Mouse (Mus musculus): ENCODE data around the gene Nacc2.
A peak's percentile ranks its signal among the peaks of the same experiment; 100 is the strongest.

Nacc2 gene

GRCm38 (mm10) chr2:26048816-26049215 lies 74.2 kb downstream of the Nacc2 start:
- DNase-seq = no peak

DNA sequence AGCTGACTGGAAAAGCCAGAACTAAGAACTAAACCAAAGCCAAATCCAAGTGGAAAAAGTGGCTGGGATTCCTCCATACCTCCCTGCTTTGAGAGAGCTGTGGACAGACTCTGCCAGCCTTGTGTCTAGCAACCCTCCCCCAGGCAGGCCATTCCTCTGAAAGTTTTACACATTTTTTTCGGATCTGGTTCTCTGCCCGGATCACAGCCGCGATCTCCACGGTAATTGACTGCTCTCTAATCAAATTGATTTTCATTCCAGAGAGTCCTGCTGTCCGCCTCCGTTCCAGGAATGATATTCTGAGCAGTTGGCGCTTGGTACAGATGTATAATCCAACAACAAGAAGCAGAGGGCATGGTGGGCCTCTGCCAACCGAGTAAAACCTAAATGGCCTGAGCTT lies 78.8 kb downstream of the Nacc2 start:
- no peak for DNase-seq

DNA sequence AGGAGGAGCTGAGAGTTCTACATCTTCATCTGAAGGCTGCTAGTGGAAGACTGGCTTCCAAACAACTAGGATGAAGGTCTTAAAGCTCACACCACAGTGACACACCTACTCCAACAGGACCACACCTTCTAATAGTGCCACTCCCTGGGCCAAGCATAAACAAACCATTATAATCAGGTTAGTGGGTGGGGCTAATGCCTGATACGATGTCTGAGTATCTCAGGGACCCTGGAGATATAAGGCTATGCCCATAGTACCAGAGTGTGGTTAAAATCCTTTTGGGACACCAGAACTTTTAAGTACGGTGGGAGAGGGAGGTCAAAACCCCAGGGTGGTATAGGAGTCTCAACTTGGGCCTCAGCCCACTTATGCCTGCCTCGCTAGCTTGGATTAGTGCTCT lies 80.4 kb downstream of the Nacc2 start:
- DNase-seq = no peak

DNA sequence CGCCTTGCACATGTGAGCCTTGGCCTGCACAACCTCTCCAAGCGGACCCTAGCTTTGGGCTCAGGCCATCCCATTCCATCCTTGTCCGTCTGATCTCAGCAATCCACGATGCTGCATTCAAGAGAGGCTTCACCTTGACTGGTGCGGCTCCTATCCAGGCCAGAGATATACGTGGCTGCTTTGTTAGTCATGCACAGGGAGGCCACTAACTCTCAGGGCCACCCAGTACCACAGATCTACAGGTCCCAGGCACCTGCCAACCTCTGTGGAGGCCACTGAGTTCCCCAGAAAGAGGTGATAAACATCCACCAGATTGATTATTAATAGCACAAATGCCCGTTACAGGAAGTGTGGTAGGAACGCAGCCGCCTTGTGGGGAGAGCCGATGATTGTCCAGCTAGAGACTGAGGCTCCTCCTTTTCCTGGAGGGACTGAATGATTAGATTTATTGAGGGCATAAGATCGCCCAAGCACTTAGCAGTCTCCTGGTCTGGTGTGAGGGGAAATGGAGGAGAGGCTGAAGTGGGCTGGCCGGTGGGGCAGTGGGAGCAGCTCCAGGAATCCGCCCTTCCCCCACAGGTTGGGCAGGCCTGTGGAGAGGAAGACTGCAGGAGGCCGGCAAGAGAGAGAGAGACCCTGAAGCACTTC lies 81.7 kb downstream of the Nacc2 start:
- DNase-seq = no peak

DNA sequence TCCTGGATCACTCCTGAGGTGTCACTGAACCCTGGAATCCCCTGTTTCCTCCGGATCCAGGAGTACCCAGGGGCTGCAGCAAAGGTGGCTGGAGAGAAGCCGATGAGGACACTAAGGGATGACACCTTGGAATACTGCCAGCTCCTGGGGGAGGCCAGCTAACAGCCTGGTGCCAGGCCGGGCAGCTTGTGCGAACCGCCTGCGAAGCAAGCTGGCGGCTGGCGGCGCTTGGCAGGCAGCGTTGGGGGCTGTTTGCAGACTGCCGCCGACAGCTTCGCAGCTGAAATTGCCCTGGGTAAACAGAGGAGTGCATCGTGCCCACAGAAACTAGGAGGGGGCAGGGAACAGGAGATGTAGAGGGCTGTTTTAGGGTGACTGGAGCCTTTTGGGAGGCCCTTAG lies 83.1 kb downstream of the Nacc2 start:
- peak; percentile 62 to 73 for DNase-seq

DNA sequence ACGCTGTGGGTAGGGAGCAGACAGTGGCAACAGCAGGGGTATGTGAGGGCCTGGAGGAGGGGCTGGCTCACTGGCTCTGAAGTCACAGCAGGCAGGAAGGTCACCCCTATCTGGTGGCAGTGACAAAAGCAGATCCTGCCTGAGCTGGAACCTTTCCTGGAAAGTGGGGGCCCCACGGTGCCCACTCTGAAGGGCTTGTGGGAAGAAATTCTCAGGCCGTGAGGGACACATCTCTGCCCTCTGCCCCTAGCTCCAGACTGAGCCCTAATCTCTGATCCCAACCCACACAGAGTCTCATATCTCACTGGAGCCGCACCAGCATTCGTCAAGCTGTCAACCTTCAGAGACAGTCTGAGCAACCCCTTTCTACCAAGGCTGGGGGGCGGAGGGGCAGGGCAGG lies 85.6 kb downstream of the Nacc2 start:
- DNase-seq = no peak

- no peak for DNase-seq
Measured at GRCm38 (mm10) chr2:26034344-26035050, 88.5 kb downstream of the Nacc2 start.

- DNase-seq = peak; percentile 20 to 26
Measured at GRCm38 (mm10) chr2:26030288-26030687, 92.7 kb downstream of the Nacc2 start.

DNA sequence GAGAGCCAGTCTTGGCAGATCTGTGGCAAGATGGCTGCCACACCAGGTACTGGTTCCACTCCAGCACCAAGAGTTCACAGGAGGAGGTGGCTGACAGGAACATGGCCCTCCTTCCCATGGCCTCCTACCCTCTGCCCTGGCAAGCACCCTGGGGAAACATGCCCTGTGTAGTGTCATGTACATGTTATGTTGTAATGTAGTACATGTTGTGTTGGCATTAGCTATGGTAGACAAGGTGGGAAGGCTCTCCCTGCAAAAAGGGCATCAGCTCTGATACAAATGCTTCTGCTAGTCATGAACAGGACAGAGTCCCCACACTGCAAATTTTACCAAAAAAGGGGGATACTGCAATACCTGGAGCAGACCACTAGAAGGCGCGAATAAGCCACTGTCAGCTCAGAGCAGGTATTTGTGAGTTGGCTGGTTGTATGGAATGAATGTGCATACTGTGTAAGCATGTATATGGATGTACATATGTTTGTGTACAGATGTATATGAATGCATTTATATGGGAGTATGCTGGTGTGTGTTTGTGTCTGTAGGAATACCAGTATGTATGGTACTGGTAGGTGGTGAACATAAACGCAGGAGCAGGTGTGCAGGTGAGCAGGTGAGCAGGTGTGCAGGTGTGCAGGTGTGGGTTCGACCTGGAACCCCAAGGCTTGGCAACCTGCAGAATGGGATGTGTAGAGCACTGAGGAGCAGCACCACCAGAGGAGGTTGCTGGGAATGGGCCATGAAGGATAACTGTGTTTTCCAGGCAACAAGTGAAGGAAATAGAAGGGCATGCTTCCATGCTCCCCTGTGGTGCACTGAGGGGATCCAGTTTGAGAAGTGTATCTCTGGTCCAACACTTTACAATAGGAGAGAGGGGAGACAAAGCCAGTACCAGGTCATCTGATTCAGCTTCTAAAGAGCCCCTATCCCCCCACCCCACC lies 98.6 kb downstream of the Nacc2 start:
- peak; percentile 47 to 59 for DNase-seq

- no peak for DNase-seq
Measured at GRCm38 (mm10) chr2:26022626-26023025, 100.4 kb downstream of the Nacc2 start.

GRCm38 (mm10) chr2:26022258-26022565 lies 100.8 kb downstream of the Nacc2 start:
- DNase-seq = no peak

GRCm38 (mm10) chr2:26021561-26022257 lies 101.3 kb downstream of the Nacc2 start, which contains the start of gene Ubac1:
Gene Ubac1, minus strand, starts transcription at chr2:26021747.
- peak; percentile 92 to 94 for DNase-seq

GRCm38 (mm10) chr2:26020714-26021560 lies 102.1 kb downstream of the Nacc2 start:
- DNase-seq = peak; percentile 83 to 89

DNA sequence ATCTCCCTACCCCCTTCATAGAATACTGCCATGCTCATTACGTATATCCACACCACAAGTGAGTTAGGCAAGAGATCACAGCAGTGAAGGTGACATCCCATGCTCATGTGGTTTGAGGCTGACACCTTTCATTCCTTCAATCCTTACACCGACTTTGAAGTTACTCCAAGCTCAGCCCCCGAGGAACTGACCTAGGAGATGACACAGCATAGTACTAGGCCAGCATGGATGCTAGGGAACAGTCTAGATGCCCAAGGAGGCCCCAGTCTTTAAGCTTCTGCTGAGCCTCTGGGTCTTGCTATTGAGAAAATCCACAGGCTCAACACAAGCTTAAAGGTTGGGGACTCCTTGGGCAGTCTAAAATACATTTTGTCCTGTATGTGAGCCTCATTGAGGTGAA lies 103.1 kb downstream of the Nacc2 start:
- no peak for DNase-seq

GRCm38 (mm10) chr2:26017326-26017725 lies 105.7 kb downstream of the Nacc2 start:
- DNase-seq = no peak

DNA sequence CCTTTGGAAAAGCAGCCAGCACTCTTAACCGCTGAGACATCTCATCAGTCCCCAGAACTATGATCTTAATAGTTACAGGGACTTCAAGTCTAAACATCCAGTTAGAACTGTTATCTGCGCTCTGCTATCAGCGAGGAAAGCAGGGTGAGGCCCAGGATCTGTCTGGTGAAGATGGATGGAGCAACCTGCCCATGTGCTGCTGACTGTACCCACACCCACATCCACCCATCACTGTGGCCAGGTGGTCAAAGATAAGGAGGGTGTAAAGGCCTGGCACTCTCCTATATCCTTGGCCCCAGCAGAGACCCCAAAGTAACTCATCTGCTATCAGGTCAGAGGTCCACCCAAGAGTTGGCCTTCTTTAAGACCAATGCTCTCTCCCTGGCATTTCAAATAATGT lies 109.3 kb downstream of the Nacc2 start:
- DNase-seq = no peak

DNA sequence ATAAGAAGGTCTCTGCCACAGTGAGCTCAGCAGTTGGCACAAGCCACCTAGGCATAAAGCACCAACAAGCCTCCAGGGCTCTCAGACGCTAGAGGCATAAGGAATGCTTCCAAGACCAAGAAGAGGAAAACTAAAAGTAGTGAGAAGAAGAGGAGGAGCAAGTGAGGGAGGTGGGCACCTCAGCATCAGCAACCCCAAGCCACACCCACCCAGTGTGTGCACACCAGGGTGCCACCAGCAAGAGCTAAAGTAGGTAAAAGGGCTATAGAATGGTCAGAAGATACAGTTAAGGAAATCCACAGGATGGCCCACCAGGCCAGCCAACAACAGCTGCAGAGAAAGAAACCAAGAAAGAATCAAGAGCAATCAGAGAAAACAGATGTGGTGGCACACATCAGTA lies 111.6 kb downstream of the Nacc2 start:
- DNase-seq = no peak

Measured in cerebellum, postnatal 36 days (tissue).